Mouse (Mus musculus) gastrocnemius, postnatal 14 days (tissue): ENCODE results near the gene Tpsg1. TPM values are rescaled to one million over a fixed set of nuclear protein-coding genes. Genes with fewer than 3 reads are reported as not detected.

Experiments
- DNase-seq: peaks from one replicate; pipeline ENCODE4 v3.0.0; 2021; ENCODE audit warnings: mixed read lengths
- intact Hi-C: fragments of 180-260 bp; cut with DNase I; formaldehyde crosslinking; loops from one replicate; pipeline ENCODE4 v1.15.1; 2025; ENCODE audit warnings: low total_unique reads
- total RNA-seq, 2 experiments: library from RNA; stranded (reverse); gene quantifications; 2 replicates each; pipeline ENCODE4 v1.2.3; 2021

The Tpsg1 gene
- total RNA-seq, 2 experiments from 2014 or later = not detected

GRCm38 (mm10) chr17:25405224-25405895 lies 36.3 kb downstream of the Tpsg1 start:
- intact Hi-C loops = loop anchor here (10.0 kb wide), 1 partner anchor 289 kb away; no protein-coding TSS in a partner anchor
- no peak for DNase-seq

GRCm38 (mm10) chr17:25406011-25406441 lies 37.0 kb downstream of the Tpsg1 start:
- DNase-seq = no peak
- intact Hi-C loops = loop anchor here (10.0 kb wide), 1 partner anchor 289 kb away; no protein-coding TSS in a partner anchor

- no peak for DNase-seq
- intact Hi-C loops = loop anchor here (10.0 kb wide), 1 partner anchor 287 kb away; no protein-coding TSS in a partner anchor
These were observed 38.3 kb downstream of the Tpsg1 start for GRCm38 (mm10) chr17:25407352-25407751.

- DNase-seq = no peak
- intact Hi-C loops = loop anchor here (10.0 kb wide), 1 partner anchor 286 kb away; no protein-coding TSS in a partner anchor
These were observed 39.4 kb downstream of the Tpsg1 start for GRCm38 (mm10) chr17:25408302-25408999.

- DNase-seq = no peak
- intact Hi-C loops = loop anchor here (10.0 kb wide), 1 partner anchor 285 kb away; no protein-coding TSS in a partner anchor
These were observed 40.5 kb downstream of the Tpsg1 start for GRCm38 (mm10) chr17:25409621-25410020.

- no peak for DNase-seq
- intact Hi-C loops = no loop called here
These were observed 41.1 kb downstream of the Tpsg1 start for GRCm38 (mm10) chr17:25410180-25410579.

GRCm38 (mm10) chr17:25410786-25411185 lies 41.7 kb downstream of the Tpsg1 start:
- DNase-seq = no peak
- intact Hi-C loops = no loop called here

GRCm38 (mm10) chr17:25411251-25411650 lies 42.2 kb downstream of the Tpsg1 start:
- intact Hi-C loops = no loop called here
- no peak for DNase-seq

- intact Hi-C loops = no loop called here
- no peak for DNase-seq
These were observed 45.1 kb downstream of the Tpsg1 start for GRCm38 (mm10) chr17:25414209-25414608.

GRCm38 (mm10) chr17:25414917-25415316 lies 45.8 kb downstream of the Tpsg1 start:
- intact Hi-C loops = no loop called here
- DNase-seq = no peak

- intact Hi-C loops = no loop called here
- DNase-seq = peak; percentile 28
These were observed 46.4 kb downstream of the Tpsg1 start for GRCm38 (mm10) chr17:25415421-25415913.

GRCm38 (mm10) chr17:25416219-25416618 lies 47.1 kb downstream of the Tpsg1 start:
- no peak for DNase-seq

GRCm38 (mm10) chr17:25417990-25418389 lies 48.9 kb downstream of the Tpsg1 start:
- no peak for DNase-seq
- intact Hi-C loops = no loop called here

More at GRCm38 (mm10) chr17:25416219-25416618, 47.1 kb downstream of the Tpsg1 start:
- intact Hi-C loops = no loop called here

- no peak for DNase-seq
- intact Hi-C loops = no loop called here
These were observed 49.9 kb downstream of the Tpsg1 start for GRCm38 (mm10) chr17:25418926-25419325.

GRCm38 (mm10) chr17:25420998-25421397 lies 51.9 kb downstream of the Tpsg1 start:
- no peak for DNase-seq
- intact Hi-C loops = no loop called here

Other genes starting within 250 kb of the Tpsg1 start
- 1 to 10 TPM; 8.4 to 9.6 TPM for gene Ptx4, start 248.5 kb upstream of the Tpsg1 start, total RNA-seq
- gene Clcn7, start 235.9 kb upstream of the Tpsg1 start, total RNA-seq = 10 to 100 TPM; 14.3 to 15.5 TPM
- gene Ccdc154, start 206.8 kb upstream of the Tpsg1 start, total RNA-seq = not detected
- gene Gm38655, start 193.8 kb upstream of the Tpsg1 start, total RNA-seq = not detected
- 10 to 100 TPM; 13.0 to 13.1 TPM for gene BC003965, start 184.7 kb upstream of the Tpsg1 start, total RNA-seq
- gene Unkl, start 180.9 kb upstream of the Tpsg1 start, total RNA-seq = 1 to 10 TPM; 4.6 to 4.8 TPM
- gene Gnptg, start 129.1 kb upstream of the Tpsg1 start, total RNA-seq = 10 to 100 TPM; 12.3 to 14.8 TPM
- gene Tsr3, start 129.1 kb upstream of the Tpsg1 start, total RNA-seq = 10 to 100 TPM; 19.7 to 21.0 TPM
- gene Baiap3, start 112.9 kb upstream of the Tpsg1 start, total RNA-seq = under 1 TPM in 1 of 2 experiments, not detected in 1; 0.41 TPM
- 10 to 100 TPM; 74.9 to 82.6 TPM for gene Ube2i, start 94.7 kb upstream of the Tpsg1 start, total RNA-seq
- gene Prss34, start 70.9 kb upstream of the Tpsg1 start, total RNA-seq = 1 to 10 TPM; 1.8 to 2.7 TPM
- gene Prss28, start 60.6 kb upstream of the Tpsg1 start, total RNA-seq = not detected
- not detected for gene Prss29, start 50.6 kb upstream of the Tpsg1 start, total RNA-seq
- gene Tpsab1, start 23.7 kb upstream of the Tpsg1 start, total RNA-seq = 1 to 10 TPM; 4.0 to 4.7 TPM
- 10 to 100 TPM in 1 of 2 experiments, 1 to 10 TPM in 1; 9.4 to 12.6 TPM for gene Tpsb2, start 3.0 kb upstream of the Tpsg1 start, total RNA-seq
- gene Cacna1h, start 64.5 kb downstream of the Tpsg1 start, total RNA-seq = 1 to 10 TPM; 3.2 to 3.4 TPM
- gene Tekt4, start 85.3 kb downstream of the Tpsg1 start, total RNA-seq = not detected
- not detected for gene Sstr5, start 128.0 kb downstream of the Tpsg1 start, total RNA-seq
- gene Sox8, start 201.4 kb downstream of the Tpsg1 start, total RNA-seq = 1 to 10 TPM; 7.2 to 8.8 TPM
- 10 to 100 TPM; 13.1 to 13.8 TPM for gene Lmf1, start 209.8 kb downstream of the Tpsg1 start, total RNA-seq